Mouse (Mus musculus): ENCODE data around the gene Ubp1. TPM values are rescaled to one million over a fixed set of nuclear protein-coding genes. Genes with fewer than 3 reads are reported as not detected.
"Not testable (repeated sequence)": the region's sequence is repeated elsewhere in the genome, so short reads cannot be mapped to it uniquely, and the experiment has no call there.

The Ubp1 gene
- 10 to 100 TPM; 76.1 to 85.1 TPM for total RNA-seq (2021)

DNA sequence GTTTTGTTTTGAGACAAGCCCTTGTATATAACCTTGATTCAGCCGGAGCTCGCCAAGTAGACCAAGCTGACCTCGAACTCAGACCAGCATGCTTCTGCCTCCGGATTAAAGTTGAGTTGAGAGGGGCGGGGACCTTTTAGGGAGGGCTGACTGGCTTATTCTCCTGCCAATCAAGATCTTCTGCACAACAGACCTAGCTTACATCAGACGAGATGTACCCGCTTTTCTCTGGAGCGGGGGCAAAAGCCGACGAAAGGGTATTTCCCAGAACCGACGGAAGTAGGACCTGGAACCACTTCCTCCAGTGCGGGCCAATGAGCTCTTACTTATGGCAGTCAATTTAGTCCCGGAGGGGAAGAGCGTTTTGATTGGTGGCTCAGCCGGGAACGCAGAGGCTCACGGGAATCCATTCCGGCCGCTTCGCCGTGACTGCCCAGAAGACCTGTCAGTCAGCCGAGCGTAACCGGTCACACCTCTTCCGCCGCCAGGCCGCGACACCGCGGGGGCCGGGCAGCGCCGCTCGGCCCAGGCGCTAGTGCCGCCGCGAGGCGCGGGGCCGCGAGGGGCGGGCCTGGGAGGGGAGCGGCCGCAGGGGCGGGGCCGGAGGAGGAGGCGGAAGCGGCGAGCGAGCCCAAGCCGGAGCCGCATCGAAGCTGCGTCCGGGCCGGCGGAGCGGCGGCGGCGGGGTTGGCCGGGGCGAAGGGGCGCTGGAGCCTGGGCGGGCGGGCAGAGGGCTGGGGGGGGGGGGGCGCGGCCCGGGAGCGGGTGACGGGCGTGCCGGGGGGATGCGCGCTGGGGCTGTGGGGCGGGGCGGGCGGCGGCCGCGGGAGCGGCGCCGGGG is at the start of gene Ubp1:
Gene Ubp1 (plus strand): TSS at position 401 of the 841 bp plus-strand sequence.
- peak; percentile 97 to 98 for DNase-seq

DNA sequence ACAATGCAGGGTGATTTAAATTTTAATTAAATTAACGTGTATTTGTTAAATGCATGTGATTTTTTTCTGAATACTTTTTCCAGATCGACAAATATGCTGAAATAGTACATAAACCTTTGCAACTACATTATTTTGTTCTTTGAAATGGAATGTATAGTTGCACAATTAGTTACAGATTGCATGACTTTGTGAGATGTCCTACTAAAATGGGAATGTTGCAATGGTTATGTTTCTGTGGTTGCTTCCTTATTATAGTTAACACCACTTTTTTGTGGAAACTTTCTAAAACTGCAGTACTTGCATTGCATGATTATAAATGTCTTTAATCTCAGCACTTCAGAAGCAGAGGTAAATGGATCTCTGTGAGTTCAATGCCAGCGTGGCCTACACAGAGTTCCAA is 35.8 kb upstream of the Ubp1 start:
- no peak for DNase-seq

DNA sequence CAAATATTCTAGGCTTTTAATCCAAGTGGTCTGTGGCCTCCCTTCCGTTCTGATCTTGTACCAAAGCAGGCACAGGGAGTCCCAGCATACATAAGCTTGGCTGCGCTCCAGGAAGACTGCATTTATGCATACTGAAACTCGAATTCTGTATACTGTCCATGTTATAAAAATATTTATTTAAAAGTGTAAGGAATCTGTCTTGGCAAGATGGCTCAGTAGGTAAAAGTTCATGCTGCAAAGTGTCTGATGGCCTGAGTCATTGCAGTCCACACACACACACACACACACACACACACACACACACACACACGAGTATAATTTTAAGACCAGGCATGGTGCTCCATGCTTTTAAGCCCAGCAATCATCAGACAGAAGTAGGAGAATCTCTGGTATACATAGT is 27.6 kb upstream of the Ubp1 start:
- DNase-seq = no peak

DNA sequence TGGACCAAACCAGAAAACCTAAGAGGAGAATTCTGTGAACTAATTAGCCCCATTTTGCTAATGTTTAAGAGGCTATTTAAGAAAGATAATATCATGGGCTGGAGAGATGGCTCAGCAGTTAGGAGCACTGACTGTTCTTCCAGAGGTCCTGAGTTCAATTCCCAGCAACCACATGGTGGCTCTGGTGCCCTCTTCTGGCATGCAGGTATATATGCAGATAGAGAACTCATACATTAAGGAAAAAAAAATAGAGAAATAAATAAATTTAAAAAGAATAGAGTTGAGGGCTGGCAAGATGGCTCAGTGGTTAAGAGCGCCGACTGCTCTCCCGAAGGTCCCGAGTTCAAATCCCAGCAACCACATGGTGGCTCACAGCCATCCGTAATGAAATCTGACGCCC is 26.4 kb upstream of the Ubp1 start:
- DNase-seq = not testable (repeated sequence)

DNA sequence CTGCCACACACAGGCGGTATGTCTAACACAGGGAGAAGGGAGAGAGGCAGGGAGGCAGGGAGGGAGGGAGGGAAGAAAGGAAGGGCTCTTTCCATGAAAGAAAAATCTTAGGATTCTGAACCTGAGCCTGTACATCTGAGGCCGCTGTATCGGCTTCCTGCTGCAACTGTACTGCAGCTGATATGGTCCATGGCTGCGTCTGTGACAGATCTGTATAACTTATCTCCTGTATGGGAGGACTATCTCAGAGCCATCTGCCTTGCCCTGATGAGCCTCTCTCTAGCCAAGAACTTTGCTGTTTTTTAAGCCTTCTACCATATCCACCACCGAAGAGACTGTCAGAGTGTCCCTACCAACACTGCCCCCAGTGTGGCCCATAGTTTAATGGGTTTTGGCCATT is 14.9 kb upstream of the Ubp1 start:
- no peak for DNase-seq

DNA sequence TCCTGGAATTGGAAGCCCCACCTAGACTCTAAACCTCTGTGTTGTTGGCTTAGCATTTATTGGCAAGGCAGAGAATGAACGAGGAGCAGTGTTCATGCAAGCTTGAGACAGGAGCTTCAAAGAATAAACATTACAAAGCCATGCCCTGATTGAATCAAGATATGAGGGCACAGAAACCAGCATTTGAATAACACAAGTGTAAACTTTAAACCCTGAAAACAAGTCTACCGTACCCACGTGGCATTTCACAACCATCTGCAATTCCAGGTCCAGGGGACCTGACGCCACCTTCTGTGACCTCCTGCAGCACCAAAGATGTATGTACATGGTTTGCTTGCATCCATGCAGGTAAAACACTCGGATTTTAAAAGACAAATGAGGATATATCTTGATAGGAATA is 8.1 kb upstream of the Ubp1 start:
- no peak for DNase-seq

DNA sequence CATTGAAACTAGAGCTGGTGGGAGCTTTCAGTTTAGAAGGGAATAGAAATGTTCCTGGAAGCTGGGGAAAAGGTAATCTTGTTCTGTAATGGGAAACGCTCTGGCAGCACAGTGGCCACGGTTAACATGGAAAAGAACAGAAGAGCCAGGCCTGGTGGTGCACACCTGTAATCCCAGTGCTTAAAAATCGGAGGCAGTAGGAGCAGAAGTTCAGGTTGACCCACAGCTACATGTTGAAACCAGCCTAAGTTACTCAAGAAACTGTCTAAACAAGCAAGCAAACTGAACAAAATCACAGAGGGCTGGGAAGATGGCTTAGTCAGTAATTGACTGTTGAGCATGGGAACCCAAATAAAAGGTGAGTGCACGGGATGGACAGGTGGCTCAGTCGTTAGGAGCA is 5.9 kb upstream of the Ubp1 start:
- no peak for DNase-seq

DNA sequence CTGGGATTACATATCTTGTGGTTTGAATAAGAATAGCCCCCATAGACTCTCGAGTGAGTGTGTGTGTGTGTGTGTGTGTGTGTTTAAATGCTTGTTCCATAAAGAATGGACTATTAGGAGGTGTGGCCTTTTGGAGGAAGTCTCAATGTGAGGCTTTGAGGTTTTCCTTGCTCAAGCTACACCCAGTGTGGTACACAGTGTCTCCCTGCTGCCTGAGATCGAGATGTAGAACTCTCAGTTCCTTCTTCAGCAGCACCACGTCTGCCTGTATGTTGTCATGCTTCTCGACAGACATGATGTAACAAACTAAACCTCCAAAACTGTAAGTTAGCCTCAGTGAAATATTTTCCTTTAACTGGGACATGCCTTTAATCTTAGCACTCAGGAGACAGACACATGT is 2.1 kb upstream of the Ubp1 start:
- no peak for DNase-seq

DNA sequence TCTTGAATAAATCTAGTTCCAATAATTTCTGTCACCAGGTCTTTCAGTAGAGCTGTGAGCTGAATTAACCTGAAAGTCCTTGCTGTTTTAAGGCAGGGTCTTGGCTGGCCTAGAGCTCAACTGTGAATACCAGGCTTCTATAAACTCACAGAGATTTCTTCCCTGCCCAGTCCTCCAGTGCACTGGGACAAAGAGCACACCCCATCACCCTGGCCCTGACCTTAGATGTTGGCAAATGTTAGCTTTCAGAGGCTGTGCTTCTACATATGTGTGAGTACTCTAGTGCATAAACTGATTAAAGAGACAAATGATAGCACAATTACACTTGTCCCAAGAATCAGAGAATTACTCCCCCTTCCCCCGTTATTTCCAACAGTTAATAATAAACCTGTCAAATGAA is 1.1 kb upstream of the Ubp1 start:
- no peak for DNase-seq

DNA sequence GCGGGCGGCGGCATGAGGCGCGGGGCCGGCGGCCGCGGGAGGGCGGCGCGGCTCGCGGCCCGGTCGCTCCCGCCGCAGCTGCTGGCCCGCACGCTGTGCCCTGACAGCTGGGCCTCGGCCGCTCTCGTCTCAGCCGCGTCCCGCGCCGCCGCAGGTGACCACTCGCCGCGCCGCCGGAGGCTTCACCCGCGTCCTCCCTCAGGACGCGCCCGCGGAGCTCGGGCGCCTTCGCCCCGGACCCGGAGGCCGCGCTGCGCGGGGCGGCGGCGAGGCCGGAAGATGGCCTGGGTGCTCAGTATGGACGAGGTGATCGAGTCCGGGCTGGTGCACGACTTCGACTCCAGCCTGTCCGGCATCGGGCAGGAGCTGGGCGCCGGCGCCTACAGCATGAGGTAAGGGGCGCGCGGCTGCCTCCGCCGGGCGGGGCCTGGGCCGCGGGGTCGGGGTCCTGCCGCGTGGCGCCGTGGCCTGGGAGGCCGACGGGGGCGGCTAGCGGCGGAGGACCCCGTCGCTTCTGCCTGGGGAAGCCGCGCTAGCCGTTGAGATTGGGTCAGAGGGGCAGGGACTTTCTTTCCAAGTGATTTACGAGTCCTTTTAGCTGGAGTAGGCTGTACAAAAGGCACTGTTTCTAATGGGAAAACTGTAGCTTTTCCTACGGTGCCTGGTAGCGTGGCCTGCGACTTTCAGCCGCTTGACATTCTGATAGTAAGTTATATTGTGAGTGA is 803 bp downstream of the Ubp1 start:
- DNase-seq = peak in 1 of 2 experiments; percentile 19

DNA sequence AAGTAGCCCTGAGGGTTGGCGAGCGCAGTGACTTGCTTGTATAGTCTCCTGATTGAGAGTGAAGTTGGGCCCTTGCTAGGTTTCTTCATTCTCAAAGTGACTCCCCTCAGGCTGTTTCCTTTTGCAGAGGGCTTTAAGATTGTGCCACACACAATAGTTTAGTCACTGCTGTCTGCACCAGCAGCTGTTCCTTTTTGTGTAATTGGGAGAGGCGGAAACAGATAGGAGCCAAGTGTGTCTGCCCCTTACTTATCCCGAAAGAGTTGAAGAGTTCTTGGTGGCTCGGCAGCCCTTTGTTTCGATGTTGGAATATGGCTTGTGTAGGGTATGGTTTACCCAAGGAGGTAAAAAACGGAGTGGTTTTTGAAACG is 1.4 kb downstream of the Ubp1 start:
- no peak for DNase-seq

DNA sequence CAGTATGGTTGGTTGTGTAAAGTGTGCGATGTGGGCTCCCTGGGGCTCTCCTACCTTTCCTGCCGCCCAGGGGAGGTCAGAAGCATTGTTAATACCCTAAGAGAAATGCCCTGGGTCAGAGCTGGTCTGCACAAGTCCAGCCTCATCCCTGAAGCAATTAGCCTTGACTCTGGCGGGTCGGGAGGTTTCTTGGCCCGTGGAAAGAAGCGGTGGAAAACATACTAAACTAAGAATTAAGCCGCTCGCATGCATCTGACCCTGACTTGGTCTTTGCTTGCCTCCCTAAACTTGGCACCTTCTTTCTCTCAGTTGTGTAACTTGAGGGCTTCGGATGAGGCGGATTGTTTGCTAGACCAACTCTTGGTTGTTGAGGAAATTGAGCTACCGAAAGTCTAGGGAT is 1.8 kb downstream of the Ubp1 start:
- no peak for DNase-seq

DNA sequence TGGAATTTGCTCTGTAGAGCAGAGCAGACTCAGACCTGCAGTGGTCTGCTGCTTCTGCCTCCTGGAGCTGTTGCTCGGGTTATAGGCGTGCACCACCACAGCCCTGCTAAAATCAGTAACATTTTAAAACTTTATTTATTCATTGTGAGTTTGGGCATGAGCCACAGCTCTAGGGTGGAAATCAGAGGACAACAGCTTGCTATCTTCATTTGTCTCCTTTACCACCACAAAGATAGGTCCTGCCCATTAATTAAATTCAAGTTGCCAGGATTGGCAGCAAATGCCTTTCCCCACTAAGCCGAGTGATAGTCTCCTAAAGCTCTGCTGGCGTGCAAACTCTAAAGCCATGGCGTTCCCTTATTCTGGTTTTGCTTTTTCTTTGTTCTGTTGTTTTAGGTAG is 4.9 kb downstream of the Ubp1 start:
- no peak for DNase-seq

DNA sequence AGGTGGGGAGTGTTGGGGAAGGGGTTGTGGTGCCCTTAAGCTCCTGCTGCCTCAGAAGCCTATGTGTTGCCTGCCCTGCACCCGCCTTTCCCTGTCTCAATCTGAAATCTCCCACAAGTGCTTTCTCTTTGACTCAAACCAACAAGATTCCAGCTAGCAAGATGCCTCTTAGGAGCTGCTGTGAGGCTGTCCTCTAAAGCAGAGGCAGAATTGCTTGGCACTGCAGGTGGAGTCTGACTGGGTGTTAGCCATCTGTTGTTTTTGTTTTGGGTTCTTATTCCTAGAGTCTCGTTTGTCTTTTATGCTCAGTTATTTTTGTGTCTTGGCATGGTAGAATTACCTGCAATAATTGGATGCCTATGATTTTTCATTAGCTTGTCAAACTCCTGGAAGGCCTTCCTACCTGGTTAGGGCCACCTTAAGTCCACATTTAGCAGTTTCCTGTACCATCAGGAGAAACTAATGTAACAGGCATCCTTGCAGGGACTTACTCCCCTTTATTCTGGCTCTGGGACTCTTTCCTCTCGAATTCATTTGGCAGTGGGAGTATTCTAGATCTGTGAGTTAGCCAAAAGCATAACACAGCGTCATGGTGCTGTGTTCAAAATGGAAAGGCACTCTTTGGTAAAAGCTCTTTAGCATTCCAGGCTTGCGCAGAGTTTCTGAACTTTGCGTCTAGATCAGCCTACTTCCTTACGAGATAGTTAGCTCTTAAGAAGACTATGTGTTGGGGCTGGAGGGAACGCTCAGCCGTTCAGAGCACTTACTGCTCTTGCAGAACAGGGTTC is 8.5 kb downstream of the Ubp1 start:
- DNase-seq = peak in 1 of 2 experiments; percentile 15

DNA sequence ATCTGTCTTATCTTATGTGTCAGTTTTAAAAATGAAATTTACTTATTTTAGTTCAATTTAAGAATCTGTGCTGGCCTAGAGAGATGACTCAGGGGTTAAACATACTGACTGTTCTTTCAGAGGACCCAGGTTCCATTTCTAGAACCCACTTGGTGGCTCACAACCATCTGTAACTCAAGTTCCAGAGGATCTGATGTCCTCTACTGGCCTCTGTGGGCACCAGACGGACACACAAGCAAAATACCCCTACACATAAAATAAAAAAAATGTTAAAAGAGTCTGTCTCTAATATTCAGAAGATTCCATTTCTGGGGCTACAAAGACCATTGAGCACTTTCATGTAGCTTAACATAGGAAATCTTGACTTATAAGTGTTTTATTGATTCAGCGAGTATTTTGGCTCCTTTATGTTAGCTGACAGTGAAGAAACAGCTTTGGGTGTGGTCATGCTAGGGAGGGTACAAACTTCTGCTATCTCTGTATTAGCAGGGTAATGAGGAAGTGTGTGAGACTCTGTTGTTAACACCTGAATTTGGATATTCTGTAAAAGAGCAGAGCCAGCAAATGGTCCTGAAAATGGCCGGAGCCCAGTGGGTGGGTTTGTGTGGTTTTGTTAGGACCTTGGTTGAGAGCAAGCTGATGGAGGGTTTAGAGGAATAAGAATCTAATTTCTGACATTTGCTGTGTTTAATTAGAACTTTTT is 10.5 kb downstream of the Ubp1 start:
- no peak for DNase-seq

DNA sequence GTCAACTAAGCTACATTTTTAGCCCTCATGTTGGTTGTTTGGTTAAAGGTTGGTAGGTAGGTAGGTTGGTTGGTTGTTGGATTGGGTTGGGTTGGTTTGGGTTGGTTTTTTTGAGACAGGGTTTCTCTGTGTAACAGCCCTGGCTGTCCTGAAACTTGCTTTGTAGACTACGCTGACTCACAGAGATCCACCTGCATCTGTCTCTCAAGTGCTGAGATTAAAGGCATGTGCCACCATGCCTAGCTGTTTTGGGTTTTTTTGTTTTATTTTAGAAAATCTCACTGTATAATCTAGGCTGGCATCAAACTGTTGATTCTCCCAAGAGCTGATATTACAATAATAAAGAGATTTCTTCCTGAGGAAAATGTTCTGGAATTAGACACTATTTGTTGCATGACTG is 12.6 kb downstream of the Ubp1 start:
- DNase-seq = no peak

DNA sequence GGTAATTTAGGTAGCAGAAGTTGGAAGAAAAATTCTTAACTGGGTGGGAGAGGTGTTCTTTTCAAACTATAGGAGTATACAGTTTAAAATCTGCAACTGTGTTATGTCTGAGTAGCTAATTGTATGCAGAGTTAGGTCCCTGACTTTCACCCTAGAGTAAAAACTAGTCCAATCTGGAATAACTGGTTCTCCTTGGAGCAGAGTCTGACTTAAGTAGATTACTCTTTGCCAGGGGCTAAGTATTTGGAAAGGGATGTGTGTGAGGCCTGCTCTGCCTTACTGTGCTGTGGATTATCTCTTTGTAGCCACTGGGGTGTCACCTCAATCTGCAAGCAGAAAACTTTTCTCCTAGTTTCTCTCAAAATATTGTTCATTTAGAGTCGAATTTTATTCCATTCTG is 16.5 kb downstream of the Ubp1 start:
- DNase-seq = no peak

DNA sequence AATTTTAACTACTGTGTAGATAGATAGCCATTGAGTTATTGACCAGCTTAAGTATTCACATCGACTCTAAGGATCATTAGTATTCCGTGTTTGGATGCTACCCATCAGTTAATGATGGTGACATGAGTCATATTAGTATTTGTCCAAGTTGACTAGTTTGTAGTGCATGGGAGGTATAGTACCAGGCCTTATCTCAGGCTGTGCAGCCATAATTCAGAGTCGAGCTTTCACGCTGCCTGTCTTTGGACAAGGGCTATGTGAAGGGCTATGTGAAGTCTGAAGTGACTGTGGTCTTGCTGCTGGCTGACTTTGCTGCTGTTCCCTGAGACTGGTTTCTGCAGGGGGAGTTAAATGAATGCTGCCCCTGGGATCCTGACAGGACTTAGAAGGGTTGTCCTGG is 27.0 kb downstream of the Ubp1 start:
- no peak for DNase-seq

DNA sequence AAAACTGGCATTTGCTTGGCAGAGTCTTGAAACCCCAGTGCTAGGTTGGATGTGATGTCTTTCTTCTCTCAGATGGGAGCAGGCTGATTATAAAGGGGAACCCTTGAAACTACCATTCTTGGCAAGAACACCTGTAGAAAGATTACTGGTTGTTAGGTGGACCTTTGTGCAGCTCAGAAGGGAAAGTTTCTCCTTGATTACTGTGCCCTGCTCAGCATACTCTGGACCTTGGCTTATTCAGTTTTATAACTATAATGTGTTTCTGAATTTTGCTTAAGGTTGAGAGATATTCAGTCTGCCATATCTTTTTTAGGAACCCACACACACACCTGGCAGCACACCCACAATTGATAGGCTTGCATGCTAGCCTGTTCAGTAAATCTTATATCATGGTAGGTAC is 33.0 kb downstream of the Ubp1 start:
- no peak for DNase-seq

DNA sequence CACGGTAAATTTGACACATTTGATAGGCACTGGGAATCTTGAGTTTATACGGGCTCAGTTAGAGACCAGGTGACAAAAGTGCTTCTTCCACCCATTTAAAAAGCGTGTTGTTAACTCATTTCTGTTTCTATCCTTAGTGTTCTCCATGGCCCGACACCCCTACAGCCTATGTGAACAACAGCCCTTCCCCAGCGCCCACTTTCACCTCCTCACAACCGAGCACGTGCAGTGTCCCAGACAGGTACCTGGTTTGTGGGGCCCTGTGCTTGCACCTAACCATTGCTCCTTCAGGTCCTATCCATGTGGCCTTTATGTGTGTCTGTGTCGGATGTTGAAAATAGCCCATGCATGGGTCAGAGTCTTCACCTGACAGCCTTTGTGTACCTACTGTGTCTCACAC is 33.7 kb downstream of the Ubp1 start:
- DNase-seq = no peak

DNA sequence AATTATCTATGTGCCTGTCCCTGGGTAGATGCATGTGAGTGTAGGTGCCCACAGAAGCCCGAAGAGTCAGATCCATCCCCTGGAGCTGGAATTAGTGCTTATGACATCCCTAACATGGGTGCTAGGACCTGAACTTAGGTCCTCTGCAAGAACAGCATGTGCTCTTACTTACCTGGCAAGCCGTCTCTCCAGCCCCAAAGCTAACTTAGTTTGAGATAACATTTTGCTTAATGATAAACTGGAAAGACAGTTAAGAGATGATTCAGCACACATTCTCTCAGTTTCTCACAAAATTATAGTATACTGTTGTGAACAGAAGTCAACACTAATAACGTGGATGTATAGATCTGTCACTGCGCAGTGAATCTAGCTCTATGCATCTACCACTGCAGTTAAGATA is 36.1 kb downstream of the Ubp1 start:
- no peak for DNase-seq

DNA sequence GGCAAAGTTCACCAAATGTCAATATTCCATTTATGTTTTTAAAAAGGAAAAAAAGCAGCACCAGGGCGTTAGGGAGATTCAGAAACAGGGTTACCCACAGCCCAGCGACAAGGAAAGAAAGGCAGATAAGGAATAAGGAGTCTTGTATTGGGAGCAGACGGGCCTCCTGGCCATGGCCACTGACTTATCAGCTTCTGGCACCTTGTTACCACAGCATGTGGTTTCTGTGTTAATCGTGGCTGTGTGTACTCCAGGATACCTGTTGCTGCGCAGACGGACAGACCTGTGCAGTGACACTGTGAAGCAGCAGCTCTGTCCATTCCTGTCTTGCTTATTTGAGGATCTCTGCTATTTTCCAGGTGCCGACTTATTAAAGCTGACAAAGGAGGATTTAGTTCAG is 38.2 kb downstream of the Ubp1 start:
- no peak for DNase-seq

DNA sequence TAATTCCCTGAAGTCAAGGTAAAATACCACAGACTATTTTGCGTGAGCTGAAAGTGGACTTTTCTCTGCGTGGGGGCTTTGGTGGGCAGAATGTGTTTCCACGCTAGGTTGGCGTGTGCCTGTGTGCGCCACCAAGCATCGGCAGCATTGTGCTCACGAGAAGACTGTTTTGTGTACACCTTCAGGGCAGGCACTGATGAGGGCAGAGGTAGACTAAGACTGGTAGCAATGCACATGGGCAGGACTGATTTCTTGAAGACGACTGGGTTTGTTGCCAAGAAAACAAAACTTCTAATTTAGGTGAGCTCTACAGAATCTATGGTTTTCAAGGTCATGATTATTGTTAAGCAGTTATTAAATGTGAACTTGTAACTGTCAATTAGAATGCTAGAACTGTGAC is 38.7 kb downstream of the Ubp1 start:
- no peak for DNase-seq

Data from layer of hippocampus, postnatal 36 days (tissue).